Mouse (Mus musculus): ENCODE results near the gene Col25a1. TPM values are rescaled to one million over a fixed set of nuclear protein-coding genes. Genes with fewer than 3 reads are reported as not detected.

Gene Col25a1
- polyA plus RNA-seq, 1 experiment from 2014 or later: 2.6 TPM

GRCm38 (mm10) chr3:130620517-130621146 lies 489.3 kb downstream of the Col25a1 start:
- 68% methylated on average over 12 of the region's 12 CpGs for WGBS
- ATAC-seq (ENCODE audit: insufficient number of reproducible peaks, low FRiP score): no peak
- H3K27ac ChIP-seq (ENCODE audit: poor library complexity, severe bottlenecking): no peak overlapping the region

GRCm38 (mm10) chr3:130628358-130628757 lies 497.1 kb downstream of the Col25a1 start:
- H3K4me3 ChIP-seq: no peak overlapping the region
- no peaks in the 10 kb centered on the region for H3K36me3 ChIP-seq
- no peak overlapping the region for H3K4me2 ChIP-seq
- no peak overlapping the region for H3K27ac ChIP-seq (ENCODE audit: poor library complexity, severe bottlenecking)
- H3K27me3 ChIP-seq (replicated peaks): no peaks in the 10 kb centered on the region
- WGBS: 86% methylated on average over 5 of the region's 5 CpGs
- no peak overlapping the region for H3K9ac ChIP-seq
- no peaks in the 10 kb centered on the region; the same call in 1 of the 2 replicates for H3K9me3 ChIP-seq (replicated peaks)
- H3K4me1 ChIP-seq (replicated peaks): no peaks in the 10 kb centered on the region
- no peak for ATAC-seq (ENCODE audit: insufficient number of reproducible peaks, low FRiP score)

More at GRCm38 (mm10) chr3:130620517-130621146, 489.3 kb downstream of the Col25a1 start:
- peaks cover 12% of the 10 kb centered on the region for H3K27me3 ChIP-seq (replicated peaks)
- H3K4me2 ChIP-seq: no peak overlapping the region
- no peaks in the 10 kb centered on the region for H3K9me3 ChIP-seq (replicated peaks)
- H3K36me3 ChIP-seq: no peaks in the 10 kb centered on the region
- 0 out of 2 replicates have a peak, but pooled peaks cover 3% of the 10 kb centered on the region for H3K4me1 ChIP-seq (replicated peaks)
- no peak overlapping the region for H3K9ac ChIP-seq
- no peak overlapping the region for H3K4me3 ChIP-seq

GRCm38 (mm10) chr3:130633859-130634258 lies 502.6 kb downstream of the Col25a1 start:
- H3K27me3 ChIP-seq (replicated peaks): no peaks in the 10 kb centered on the region
- H3K36me3 ChIP-seq: no peaks in the 10 kb centered on the region
- 62% methylated on average over 5 of the region's 5 CpGs for WGBS
- no peaks in the 10 kb centered on the region for H3K4me1 ChIP-seq (replicated peaks)
- no peak for ATAC-seq (ENCODE audit: insufficient number of reproducible peaks, low FRiP score)
- no peak overlapping the region for H3K9ac ChIP-seq
- H3K27ac ChIP-seq (ENCODE audit: poor library complexity, severe bottlenecking): no peak overlapping the region
- no peak overlapping the region for H3K4me2 ChIP-seq
- H3K9me3 ChIP-seq (replicated peaks): no peaks in the 10 kb centered on the region
- H3K4me3 ChIP-seq: no peak overlapping the region

GRCm38 (mm10) chr3:130646110-130646810 lies 515.0 kb downstream of the Col25a1 start:
- 70% methylated on average over 11 of the region's 11 CpGs for WGBS
- Histone ChIP-seq H3K27me3 (replicated peaks) (no peaks in the 10 kb centered on the region), H3K4me2 (no peak overlapping the region), H3K27ac (ENCODE audit: poor library complexity, severe bottlenecking) (no peak overlapping the region), H3K9me3 (replicated peaks) (no peaks in the 10 kb centered on the region), H3K36me3 (no peaks in the 10 kb centered on the region), H3K9ac (no peak overlapping the region), H3K4me3 (no peak overlapping the region), H3K4me1 (replicated peaks) (no peaks in the 10 kb centered on the region)
- ATAC-seq (ENCODE audit: insufficient number of reproducible peaks, low FRiP score): no peak

Other genes with a start within 250 kb of the Col25a1 start
- 74.8 and 83.4 TPM in 2 replicates for gene Casp6, start 230.1 kb upstream of the Col25a1 start, polyA plus RNA-seq (2016; fragmentation: Nextera tagmentation; extraction: Ambion mirVana)
- 3.5 and 3.6 TPM in 2 replicates for gene Mcub, start 161.3 kb upstream of the Col25a1 start, polyA plus RNA-seq (2016; fragmentation: Nextera tagmentation; extraction: Ambion mirVana)
- 32.1 and 35.5 TPM in 2 replicates for gene Sec24b, start 69.9 kb upstream of the Col25a1 start, polyA plus RNA-seq (2016; fragmentation: Nextera tagmentation; extraction: Ambion mirVana)

Data from heart, embryonic 12.5 days (tissue).